Mouse (Mus musculus) neural tube, embryonic 13.5 days (tissue): ENCODE data around the gene Prl2c3. TPM values are rescaled to one million over a fixed set of nuclear protein-coding genes. Genes with fewer than 3 reads are reported as not detected.

Experiments
- polyA plus RNA-seq: library from polyadenylated mRNA; unstranded; fragments of >200 nt; fragmentation: Nextera tagmentation; extraction: Ambion mirVana; gene quantifications from 2 replicates; pipeline ENCODE4 v1.2.1, GENCODE M21; 2015

Gene Prl2c3
- polyA plus RNA-seq, 1 experiment from 2014 or later = not detected

Other genes starting within 250 kb of the Prl2c3 start
- 15.0 and 15.9 TPM in 2 replicates for gene Ero1lb, start 234.2 kb downstream of the Prl2c3 start, polyA plus RNA-seq
- not detected in 2 replicates for gene Prl2c2, start 205.3 kb upstream of the Prl2c3 start, polyA plus RNA-seq